Mouse (Mus musculus) CD4-positive, CD25-positive, alpha-beta regulatory T cell, adult 4 months (primary cell): Measurements from ENCODE around the gene Sla2. TPM values are rescaled to one million over a fixed set of nuclear protein-coding genes. Genes with fewer than 3 reads are reported as not detected.
"Not testable (repeated sequence)": the region's sequence is repeated elsewhere in the genome, so short reads cannot be mapped to it uniquely, and the experiment has no call there.

Experiments
- ATAC-seq: one replicate; pipeline ENCODE4 v1.8.0; 2017
- polyA plus RNA-seq, 2 experiments: library from polyadenylated mRNA; unstranded; fragments of 100-300 nt; shearing (Covaris generic); gene quantifications; one replicate each; pipeline ENCODE4 v1.2.1; 2017

Gene Sla2
- polyA plus RNA-seq = 10 to 100 TPM; 68.5 to 86.7 TPM

DNA sequence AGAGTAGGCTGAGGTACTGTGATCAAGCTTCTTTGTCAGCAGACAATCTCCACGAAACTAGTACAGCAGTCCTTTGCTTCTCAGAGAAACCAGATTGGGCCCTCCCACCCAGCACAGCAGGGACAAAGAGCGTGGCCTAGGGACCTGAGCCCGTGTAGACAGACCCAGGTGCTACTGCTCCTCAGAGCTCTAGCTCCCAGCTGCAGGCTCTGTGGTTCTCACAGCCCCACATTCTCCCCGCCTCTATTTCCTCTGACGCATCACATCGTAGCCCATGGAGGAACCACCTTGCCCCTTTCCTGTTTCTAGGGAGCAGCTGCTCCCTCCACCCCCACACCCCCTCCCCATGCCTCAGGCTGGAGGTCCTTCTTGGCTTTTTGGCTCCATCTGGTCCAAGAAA, at the start of gene Sla2:
Gene Sla2, minus strand, starts transcription at position 176 of the 400 bp plus-strand sequence.
- peak; percentile 89 for ATAC-seq

DNA sequence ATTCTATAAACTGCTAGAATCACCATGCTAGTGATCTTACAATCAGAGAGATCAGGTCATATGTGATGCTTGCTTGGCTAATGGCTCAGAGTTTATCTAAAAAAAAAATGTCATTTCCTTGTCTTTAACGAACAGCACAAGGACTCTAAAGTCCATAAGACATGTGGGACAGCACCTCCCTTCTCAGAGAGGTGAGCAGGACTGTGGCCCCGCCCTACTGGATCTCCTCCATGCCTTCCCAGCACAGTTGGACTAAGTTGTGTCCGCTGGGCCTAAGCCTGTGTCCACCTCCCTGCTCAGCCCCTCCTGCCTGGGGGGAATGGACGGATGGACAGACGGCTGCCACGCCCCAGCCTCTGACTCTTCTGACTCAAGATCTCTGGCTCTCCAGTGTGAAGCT, 48.0 kb upstream of the Sla2 start:
- no peak for ATAC-seq

DNA sequence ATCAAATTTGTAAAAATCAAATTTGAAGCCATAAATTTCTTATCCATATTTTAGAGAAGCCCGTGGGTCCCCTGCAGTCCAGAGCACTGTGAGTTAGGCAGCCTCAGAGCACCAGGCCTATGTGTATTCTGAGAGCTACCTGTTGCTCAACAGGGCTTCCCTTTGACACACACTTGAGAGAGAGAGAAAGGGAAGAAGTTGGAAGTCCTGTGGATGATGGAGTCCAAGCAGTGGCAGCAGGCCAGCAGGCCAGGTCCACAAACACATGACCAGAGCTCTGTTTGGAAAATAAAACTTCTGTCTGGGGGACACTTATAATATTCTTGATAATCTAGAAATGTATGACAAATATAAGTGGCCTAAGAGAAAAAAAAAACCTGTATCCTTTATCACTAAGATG, 46.4 kb upstream of the Sla2 start:
- ATAC-seq = no peak

- ATAC-seq = no peak
Measured at GRCm38 (mm10) chr2:156931421-156931820, 44.4 kb upstream of the Sla2 start.

DNA sequence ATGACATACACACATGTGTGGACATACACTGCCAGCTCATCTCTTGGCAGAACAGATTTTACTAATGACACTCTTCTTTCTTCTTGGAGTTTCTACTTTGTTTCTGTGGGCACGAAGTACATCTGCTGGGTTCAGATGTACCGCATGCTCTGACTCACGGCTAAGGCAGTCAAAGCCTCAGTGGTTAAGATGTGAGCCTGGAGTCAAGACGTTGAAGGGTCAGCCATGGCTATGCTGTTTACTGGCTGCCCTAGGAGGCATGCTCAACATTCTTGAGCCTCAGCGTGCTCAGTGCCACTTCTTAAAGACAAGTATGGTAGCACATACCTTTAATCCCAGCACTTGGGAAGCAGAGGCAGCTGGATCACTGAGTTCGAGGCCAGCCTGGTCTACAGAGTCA, 43.6 kb upstream of the Sla2 start:
- ATAC-seq = no peak

- no peak for ATAC-seq
Measured at GRCm38 (mm10) chr2:156929519-156930120, 42.6 kb upstream of the Sla2 start.

DNA sequence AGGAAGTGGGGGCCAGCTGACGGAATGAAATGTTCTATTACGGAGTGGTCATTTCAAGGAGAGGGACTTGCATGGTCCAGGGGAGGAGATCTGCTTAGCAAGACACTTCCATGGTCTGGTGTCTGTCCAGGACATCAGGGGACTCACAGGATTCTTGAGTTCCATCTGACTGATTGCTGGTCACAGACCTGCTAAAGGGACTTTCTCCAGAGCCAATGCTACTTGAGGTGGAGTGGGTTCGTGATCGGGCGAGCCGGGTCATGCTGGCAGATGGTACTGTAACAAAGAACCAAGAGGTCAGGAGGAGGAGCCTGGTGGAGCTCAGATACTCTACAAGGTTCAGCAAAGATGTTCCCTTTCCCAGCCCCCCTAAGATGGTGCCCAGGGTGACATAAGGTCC, 41.6 kb upstream of the Sla2 start:
- no peak for ATAC-seq

DNA sequence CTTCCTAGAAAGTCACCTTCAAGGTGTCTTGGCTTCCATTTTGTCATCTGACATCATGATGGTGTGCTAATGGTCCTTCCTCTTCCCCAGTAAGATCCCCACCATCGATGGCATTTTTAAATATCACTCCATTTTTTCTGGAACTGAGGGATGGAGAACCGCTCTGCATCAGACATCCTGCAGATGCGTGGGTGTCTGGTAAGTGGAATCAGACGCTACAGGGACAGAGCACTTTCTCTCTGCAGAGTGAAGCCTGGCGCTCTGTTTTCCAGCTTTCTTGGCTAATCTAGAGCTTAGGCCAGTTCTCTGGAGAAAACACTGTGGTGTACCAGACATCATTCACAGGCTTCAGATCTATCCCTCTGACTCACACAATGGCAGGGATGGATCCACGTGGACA, 40.7 kb upstream of the Sla2 start:
- no peak for ATAC-seq

- ATAC-seq = not testable (repeated sequence)
Measured at GRCm38 (mm10) chr2:156925611-156926010, 38.6 kb upstream of the Sla2 start.

DNA sequence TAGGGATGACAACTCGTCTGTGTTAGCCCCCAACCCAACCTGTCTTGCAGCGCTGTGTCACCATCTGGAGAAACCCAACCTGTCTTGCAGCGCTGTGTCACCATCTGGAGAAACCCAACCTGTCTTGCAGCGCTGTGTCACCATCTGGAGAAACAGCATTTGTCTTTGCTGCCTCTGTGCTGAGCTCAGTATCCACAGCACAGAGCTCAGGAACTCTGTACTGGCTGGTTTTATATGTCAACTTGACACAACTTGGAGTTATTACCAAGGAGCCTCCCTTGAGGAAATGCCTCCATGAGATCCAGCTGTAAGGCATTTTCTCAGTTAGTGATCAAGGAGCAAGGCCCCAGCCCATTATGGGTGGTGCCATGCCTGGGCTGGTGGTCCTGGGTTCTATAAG, 38.1 kb upstream of the Sla2 start:
- ATAC-seq = not testable (repeated sequence)

DNA sequence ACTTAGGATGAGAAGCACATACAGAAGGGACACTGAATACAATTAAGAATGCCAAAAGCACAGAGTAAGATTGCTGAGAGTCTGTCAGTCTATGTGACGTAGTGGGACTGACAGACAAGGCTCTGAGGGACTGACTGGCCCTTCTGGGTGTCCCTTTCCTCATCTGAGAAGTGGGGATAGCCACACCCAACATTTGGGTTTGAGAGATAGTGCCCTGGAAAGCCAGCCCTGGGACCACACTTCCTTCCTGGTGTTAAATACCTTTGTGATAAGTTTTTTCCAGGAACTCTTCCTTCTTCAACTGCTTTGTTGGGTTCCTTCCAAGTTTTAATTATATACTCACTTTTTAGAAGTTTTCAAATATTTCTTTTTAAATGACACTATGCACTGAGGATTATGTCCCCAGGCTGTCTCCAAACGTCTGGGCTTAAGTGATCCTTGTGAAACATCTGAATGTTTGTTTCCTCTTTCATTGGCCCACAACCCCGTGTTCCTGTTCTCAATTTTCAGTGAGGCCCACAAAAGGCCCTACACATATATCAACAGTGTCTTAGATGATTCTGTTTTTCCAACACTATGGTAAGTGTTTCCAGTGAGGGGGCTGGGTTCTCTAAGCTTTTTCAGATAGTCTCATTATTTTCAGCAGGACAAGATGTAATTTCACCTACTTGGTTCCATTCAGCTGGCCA, 37.4 kb upstream of the Sla2 start:
- no peak for ATAC-seq

GRCm38 (mm10) chr2:156923057-156923456, 36.1 kb upstream of the Sla2 start:
- no peak for ATAC-seq

- ATAC-seq = no peak
Measured at GRCm38 (mm10) chr2:156919796-156920195, 32.8 kb upstream of the Sla2 start.

DNA sequence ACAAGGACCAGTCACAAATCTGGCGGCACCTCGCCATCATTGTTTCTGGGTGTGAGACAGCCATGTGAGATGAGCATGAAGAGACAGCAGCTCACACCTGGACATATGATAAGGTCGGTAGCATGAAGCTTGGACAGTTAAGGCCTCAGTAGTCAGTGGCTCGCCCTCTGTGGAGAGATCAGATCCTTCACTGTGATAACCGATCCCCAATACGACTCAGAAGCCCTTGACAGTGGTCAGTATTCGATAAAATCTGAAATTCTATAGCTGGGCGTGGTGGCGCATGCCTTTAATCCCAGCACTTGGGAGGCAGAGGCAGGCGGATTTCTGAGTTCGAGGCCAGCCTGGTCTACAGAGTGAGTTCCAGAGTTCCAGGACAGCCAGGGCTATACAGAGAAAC, 32.2 kb upstream of the Sla2 start:
- ATAC-seq = not testable (repeated sequence)

- ATAC-seq = peak; percentile 62
Measured at GRCm38 (mm10) chr2:156918562-156918961, 31.6 kb upstream of the Sla2 start.

DNA sequence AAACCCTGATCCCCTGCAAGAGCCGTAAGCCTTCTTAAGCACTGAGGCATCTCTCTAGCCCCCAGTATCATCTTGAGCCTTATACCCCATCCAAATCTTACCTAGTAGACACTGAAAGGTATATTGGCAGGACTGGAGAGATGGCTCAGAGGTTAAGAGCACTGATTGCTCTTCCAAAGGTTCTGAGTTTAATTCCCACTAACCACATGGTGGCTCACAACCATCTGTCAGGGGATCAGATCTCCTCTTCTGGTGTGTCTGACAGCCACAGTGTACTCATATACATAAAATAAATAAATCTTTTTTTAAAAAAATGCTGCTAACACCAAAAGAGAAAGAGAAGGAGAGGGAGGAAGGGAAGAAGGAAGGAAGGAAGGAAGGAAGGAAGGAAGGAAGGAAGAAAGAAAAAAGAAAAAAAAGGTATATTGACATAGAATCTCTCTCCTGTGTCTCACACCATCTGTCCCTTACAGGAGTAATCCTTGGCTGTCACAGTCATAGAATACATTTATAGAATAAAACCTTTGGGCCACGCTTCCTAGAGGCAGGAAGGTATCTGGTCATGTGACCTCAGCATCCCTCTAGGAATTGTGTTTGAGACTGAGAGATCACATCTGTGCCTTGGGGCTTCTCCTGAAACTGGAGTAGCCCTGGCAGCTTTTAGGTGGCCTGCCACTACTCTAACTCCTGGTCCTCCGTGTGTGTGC, 29.6 kb upstream of the Sla2 start:
- no peak for ATAC-seq

DNA sequence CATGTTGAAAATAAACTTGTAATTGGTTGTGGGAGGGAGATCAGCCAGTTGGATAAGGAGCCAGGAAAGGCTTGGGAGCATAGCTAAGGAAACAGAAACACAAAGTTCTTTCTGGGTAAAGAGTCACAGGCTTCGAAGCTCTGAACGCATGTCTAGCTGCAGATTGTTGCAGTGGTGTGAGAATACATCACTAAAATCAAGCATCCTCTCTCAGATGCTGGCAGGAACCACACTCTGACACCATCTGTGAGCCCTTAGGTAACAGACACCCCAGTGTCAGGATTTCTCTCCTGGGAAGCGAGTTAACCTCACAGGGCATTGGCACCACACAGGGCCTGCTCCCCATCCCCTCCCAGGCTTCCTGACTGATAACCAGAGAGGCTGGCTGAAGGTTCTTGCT, 28.6 kb upstream of the Sla2 start:
- ATAC-seq = no peak

GRCm38 (mm10) chr2:156913191-156913590, 26.2 kb upstream of the Sla2 start:
- no peak for ATAC-seq

GRCm38 (mm10) chr2:156905931-156906330, 18.9 kb upstream of the Sla2 start:
- not testable (repeated sequence) for ATAC-seq

DNA sequence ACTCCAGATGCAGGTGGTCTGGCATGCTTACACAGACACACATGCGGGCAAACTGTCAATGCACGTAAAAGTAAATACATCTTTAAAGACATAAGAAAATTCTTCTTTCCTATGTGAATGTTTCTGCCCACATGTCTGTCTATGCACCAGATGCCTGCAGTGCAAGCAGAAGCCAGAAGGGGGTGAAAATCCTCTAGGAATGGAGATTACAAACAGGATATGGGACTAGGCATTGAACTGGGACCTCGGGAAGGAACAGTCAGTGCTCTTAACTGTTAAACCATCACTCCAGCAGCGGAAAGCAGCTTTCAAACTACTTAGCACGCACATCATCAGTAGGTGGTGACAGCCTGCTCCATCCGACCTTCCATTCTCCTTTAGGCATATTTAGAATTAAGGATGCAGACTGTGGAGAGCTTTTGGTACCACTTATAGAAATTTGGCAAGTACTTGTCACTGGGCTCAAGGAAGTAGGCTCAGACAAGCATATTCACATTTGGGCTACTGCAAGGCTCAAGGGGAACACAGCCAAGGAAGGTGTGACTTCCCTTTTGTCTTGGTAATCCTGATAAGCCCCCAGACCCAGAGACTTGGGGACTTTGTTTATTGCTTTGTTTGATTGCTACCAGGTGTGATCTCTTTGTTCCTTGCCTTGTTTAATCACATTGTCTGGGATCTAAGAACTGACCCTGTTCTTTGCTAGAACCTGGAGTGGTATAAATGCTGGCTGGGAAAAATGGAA, 18.2 kb upstream of the Sla2 start:
- ATAC-seq = no peak

GRCm38 (mm10) chr2:156903367-156903766, 16.4 kb upstream of the Sla2 start:
- no peak for ATAC-seq

- ATAC-seq = not testable (repeated sequence)
Measured at GRCm38 (mm10) chr2:156902411-156902810, 15.4 kb upstream of the Sla2 start.

DNA sequence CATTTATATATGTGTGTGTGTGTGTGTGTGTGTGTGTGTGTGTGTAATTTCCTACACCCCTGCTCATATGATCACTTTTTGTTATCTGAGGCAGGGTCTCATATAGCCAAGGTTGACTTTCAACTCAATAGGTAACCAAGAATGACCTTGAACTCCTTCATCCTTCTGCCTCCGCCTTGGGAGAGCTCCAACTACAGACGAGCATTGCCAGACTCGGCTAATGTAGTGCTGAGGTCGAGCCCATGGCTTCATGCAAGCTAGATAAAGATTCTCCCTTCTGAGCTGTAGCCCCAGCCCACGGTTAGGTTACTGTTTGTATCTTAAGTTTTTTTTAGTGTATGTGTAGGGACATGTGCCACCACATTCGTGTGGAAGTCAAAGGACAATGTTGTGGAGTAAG, 14.9 kb upstream of the Sla2 start:
- no peak for ATAC-seq
